Mouse (Mus musculus) gonadal fat pad, adult 2 months (tissue): ENCODE results near the gene Garnl3. TPM values are rescaled to one million over a fixed set of nuclear protein-coding genes. Genes with fewer than 3 reads are reported as not detected.
A peak's percentile ranks its signal among the peaks of the same experiment; 100 is the strongest.
"Not testable (repeated sequence)": the region's sequence is repeated elsewhere in the genome, so short reads cannot be mapped to it uniquely, and the experiment has no call there.

Source experiments
- DNase-seq: peaks from one replicate; pipeline ENCODE4 v3.0.0-alpha.2; 2012; ENCODE audit warnings: low read depth
- polyA plus RNA-seq: library from polyadenylated mRNA; depleted of rRNA; stranded (reverse); fragments of >200 nt; gene quantifications from 2 replicates; pipeline ENCODE4 v1.2.3, GENCODE M21; 2012

Garnl3 gene
- polyA plus RNA-seq, 1 experiment: 9.8 TPM

GRCm38 (mm10) chr2:33025040-33025439 lies 106.4 kb downstream of the Garnl3 start:
- no peak for DNase-seq

DNA sequence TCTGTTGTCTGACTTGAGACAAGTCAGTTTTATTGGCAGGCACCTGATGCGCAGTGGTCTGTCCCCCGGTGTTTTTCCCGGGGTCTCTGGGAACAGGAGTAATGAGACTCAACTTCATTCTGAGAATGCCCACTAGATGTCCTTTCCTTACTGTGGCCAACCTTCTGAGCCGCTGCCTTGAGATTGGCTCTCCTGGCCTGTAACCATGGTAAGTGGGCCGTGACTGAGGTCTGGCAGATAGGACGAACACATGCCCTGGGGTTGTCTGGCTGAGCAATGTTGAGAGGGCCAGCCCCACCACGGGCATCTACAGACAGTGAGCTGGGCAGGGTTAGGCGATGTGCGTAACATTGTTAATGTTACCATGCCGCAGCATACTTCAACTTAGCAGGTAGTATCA lies 106.9 kb downstream of the Garnl3 start:
- DNase-seq: no peak

DNA sequence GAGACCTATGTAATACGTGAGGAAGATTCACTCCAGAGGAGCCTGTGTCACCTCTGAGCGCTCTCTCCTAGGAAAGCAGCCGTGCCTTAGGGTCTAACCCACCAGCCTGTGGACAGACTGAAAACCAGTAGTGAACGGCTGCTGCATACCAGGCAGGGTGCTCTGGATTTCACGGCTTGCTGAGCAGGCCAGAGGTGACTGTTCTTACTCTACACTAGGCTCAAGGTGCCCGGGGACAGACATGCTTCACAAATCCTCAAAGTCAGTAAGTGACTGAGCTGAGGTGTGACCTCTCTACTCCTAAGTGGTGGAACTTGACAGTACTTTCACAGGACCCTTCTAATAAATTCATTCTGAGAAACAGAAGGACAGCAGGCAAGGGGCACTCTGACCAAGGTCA lies 108.6 kb downstream of the Garnl3 start:
- DNase-seq: no peak

DNA sequence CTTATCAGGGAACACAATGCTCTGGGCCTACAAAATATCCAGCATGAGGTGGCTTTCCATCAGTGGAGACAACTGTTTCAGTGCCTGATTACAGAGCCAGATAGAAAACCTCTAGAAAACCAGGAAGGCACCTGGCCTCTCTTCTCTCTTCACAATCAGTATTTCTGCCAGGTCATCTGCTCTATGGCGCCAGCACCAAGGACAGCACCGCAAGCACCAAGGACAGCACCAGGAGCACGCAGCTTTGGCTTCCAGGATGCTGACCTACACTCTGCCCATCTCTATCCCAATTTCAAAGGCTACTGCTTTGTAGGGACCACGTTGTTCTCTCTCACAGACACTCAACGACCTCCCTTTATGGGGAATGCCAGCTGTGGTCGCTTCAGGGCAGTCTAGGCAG lies 113.4 kb downstream of the Garnl3 start:
- DNase-seq: no peak

GRCm38 (mm10) chr2:33017191-33017590 lies 114.3 kb downstream of the Garnl3 start:
- DNase-seq: no peak

GRCm38 (mm10) chr2:33014877-33015276 lies 116.6 kb downstream of the Garnl3 start:
- DNase-seq: no peak

- not testable (repeated sequence) for DNase-seq
These were observed 122.4 kb downstream of the Garnl3 start for GRCm38 (mm10) chr2:33009055-33009454.

DNA sequence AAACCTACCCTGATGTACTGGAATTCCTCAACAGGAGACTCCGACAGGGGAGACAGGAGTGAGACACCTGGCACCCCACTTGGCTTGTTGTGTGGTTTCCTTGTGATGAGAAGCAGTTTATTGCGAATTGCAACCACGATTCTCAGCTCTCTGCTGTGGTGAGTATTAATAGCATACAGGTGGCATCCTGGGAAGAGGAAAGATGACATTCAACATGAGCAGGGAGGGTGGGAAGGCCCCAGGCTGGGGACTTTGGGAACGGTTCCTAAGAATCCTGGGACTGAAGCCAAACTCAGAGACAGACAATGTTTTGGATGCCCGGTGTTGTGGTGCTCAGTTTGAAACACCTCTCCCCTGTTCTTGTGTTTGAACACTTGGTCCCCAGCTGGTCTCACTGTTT lies 126.4 kb downstream of the Garnl3 start:
- DNase-seq: no peak

DNA sequence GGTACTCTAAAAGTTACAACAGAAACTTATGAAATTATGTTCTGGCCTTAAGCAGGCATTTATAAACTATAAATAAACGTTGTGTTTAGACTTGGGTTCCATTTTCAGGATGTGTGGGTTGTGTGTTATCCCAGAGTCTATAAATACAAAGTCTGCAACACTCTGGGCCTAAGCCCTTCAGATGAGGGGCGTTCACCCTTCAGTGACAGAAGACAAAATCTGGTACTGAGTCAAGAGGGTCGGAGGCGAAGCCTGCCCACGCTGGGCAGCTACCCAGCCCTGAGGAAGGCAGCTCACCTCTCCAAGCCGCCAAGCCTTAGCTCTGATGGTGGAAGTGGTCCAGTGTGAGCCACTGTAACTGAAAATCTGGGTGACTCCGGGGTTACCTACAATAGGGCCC lies 129.3 kb downstream of the Garnl3 start:
- no peak for DNase-seq

- DNase-seq: no peak
These were observed 131.7 kb downstream of the Garnl3 start for GRCm38 (mm10) chr2:32999752-33000151.

DNA sequence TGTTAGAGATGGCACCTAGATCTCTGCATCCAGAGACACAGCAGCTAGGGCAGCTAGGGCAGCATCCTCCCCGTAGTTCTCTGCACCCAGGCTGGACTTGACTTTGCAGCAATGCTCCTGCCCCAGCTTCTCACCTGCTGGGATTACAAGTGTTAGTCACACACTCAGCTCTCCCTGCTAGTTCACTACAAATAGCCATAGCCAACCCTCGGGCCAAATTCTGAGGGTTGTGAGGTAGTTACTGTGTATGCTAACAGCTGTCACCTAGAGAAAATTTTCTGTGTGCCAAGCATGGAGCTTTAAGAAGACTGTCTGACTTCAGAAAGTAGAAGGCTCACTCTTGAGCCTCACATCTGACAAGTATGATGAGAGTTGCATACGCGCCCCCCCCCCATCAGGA lies 133.7 kb downstream of the Garnl3 start:
- no peak for DNase-seq

DNA sequence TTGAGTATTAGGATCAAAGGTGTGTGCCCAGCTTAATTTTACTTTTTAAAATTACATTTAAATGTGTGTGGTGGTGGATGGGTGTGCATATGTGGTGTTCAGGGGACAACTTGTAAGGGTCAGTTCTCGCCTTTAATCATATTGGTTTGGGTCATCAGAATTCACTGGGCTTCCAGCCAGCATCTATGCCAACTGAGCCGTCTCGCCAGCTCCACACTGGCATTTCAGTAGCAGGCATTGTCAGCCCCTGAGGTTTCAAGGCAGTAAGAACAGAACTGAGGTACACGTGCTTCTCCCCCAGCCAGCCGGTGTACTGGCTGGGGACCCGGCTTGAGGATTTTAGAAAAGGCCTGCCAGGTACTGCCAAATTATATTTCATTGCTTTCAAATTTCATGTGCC lies 134.4 kb downstream of the Garnl3 start:
- DNase-seq: no peak

DNA sequence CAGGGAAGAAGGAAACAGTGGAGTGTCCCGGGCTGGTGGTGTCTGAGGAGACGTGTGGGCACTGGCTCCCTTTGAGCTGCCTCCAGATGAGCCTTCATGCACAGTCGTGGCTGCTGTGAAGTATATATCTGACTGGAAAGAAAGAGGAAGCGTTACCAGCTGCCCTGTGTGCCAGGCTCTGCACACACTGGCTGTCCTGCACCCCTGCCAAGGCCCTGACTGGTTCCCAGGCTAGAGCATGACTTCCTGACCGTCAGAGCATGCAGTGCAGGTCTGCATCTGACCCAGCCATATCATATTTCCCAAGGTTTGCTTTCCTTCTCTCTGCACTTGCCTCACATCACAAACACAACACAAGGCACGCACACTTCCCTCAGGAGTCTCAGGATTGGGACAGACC lies 139.3 kb downstream of the Garnl3 start:
- no peak for DNase-seq

DNA sequence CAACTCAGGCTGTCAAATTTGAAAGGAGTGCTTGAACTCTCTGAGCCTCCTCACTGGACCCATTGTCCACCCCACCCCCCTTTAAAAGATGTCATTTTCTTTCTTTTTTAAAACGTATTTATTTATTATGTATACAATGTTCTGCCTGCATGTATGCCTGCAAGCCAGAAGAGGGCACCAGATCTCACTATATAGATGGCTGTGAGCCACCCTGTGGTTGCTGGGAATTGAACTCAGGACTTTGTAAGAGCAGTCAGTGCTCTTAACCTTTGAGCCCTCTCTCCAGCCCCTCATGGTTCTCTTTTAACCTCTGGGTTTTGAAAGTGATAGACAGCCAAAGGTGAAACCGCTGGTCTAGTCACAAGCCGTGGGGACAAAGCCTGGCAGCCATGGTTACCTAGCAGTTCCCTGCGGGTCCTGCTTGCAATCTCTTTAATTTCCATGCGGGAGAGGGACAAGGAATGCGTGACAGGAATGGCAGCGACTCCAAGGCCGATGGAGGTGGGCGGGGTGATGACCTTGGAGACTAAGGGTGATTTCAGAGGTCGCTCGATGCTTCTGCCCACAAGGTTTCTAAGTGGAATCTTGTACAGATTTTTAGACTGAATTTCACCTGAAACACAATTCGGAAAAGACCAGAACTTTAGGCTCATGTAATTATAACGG lies 141.2 kb downstream of the Garnl3 start:
- no peak for DNase-seq

- no peak for DNase-seq
These were observed 142.1 kb downstream of the Garnl3 start for GRCm38 (mm10) chr2:32989376-32989775.

DNA sequence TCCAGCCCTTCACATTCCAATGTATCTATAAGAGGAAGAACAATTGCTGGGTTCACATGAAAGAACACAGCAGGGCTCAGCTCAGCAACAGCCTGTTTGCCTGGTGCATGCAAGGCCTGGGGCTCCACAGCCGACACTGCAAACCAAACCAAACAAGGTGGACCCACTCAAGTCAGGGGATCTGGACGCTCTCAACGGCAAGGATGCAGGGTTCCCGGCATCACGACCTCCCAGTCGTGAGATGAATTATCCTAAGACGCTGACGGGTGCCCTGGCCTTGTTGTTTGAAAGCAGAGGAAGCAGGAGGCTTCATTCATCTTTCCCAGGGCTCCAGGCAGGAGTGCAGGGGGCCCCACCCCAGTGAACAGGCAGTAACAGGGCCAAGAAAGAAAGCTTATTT lies 145.6 kb downstream of the Garnl3 start:
- no peak for DNase-seq

- no peak for DNase-seq
These were observed 147.8 kb downstream of the Garnl3 start for GRCm38 (mm10) chr2:32983617-32984016.

- DNase-seq: no peak
These were observed 148.8 kb downstream of the Garnl3 start for GRCm38 (mm10) chr2:32982700-32983099.

DNA sequence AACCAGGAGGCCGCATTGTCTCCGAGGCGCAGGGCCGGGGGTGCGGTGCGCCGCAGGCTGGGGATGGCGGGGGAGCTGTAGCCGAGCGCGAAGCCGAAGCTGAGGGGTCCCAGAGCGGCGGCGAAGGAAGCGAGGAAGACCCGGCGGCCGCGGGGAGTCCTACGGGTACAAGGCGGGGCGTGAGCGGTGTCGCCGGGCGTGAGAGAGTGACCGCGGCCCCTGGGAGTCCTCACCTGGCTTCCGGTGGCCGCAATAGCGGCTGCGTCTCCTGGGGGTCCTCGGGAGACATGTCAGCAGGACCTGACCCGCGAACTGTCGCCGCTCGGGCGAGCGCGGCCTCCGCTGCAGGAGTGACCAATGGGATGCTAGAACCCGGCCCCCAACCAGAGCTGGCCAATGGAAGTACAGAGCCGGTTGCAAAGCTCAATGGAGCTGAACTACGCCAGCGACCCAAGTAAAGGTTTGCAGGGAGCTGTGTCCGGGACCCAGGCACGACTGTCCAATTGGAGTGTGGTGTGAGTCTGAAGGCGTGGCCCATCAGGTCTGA lies 149.7 kb downstream of the Garnl3 start, which contains the start of gene Slc2a8:
Slc2a8 (minus strand) TSS at position 359 of the 547 bp plus-strand sequence.
- DNase-seq: peak; percentile 64

- DNase-seq: no peak
These were observed 150.2 kb downstream of the Garnl3 start for GRCm38 (mm10) chr2:32981281-32981680.

- no peak for DNase-seq
These were observed 151.8 kb downstream of the Garnl3 start for GRCm38 (mm10) chr2:32979675-32980074.

DNA sequence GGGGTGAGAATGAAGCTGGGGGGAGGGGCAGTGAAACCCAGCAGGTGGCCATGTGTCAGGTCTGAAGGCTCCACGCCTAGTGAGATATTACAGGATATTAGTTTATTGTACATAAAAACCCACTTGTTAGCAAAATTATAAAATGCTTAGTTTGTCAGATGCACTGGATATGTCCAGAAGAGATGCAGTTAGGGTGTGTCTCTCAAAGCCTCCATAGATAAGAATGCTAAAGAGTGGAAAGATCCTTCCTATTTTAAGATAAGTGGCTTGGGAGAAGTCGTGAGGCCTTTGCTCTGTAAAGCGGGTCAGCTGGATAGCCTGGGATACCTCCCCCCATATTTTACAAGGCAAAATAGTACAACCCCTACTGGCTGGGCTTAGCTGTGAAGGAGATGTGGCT lies 152.8 kb downstream of the Garnl3 start:
- DNase-seq: no peak

- no peak for DNase-seq
These were observed 154.3 kb downstream of the Garnl3 start for GRCm38 (mm10) chr2:32977114-32977513.

GRCm38 (mm10) chr2:32974216-32974615 lies 157.2 kb downstream of the Garnl3 start:
- no peak for DNase-seq
